Mouse (Mus musculus): ENCODE measurements around the gene Scd1. TPM values are rescaled to one million over a fixed set of nuclear protein-coding genes. Genes with fewer than 3 reads are reported as not detected.
A peak's percentile ranks its signal among the peaks of the same experiment; 100 is the strongest.

Gene Scd1
- total RNA-seq, 2 experiments from 2014 or later: 139 TPM

DNA sequence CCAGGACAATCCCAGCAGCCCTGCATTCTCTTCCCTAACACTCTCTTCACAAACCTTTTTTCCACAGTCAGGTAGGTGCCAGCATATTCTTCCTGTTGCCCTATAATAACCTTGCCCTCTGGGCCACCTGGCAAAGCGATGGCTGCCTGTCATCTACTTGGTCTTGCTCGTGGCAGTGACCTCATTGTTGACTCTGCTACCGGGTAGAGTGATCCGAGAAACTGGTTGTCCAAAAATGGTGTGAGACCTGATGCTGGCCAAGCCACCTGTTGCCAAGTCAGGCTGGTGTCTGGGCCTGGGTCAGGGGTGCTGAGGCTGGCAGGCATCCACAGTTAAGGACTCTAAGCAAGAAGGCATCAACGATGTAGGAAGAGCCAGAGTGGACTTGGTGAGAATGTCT, 10.4 kb upstream of the Scd1 start:
- TF ChIP-seq CTCF (conservative IDR thresholded peaks at IDR 0.05): no peak
- H3K4me3 ChIP-seq: no peak overlapping the region
- no peak overlapping the region for H3K27ac ChIP-seq
- DNase-seq (ENCODE audit: low spot score in 2 of 2): no peak

GRCm38 (mm10) chr19:44417448-44417847, 9.8 kb upstream of the Scd1 start:
- no peak for DNase-seq (ENCODE audit: low spot score in 2 of 2)
- TF ChIP-seq CTCF (conservative IDR thresholded peaks at IDR 0.05): no peak
- Histone ChIP-seq H3K4me3 (no peak overlapping the region), H3K27ac (no peak overlapping the region)

DNA sequence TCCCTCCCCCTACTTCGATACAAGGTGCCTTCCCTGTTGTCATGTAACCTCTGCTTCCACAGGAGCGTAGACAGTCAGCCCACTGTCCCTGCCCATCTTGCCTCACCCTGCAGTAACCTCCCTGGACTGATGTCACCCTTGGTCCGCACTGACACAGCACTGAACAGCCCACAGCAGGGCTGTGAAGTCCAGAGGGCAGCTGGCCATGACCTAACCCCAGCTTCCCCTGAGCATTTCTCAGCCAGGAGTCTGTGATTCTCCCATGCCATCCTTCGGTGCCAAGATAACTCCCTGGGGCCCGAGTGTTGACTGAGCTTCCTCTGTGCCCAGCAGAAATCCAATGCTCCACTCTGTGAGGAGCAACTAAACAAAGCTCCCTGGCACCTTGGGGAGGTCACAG, 8.6 kb upstream of the Scd1 start:
- no peak overlapping the region for H3K4me3 ChIP-seq
- no peak for TF ChIP-seq CTCF (conservative IDR thresholded peaks at IDR 0.05)
- no peak for DNase-seq (ENCODE audit: low spot score in 2 of 2)
- no peak overlapping the region for H3K27ac ChIP-seq

DNA sequence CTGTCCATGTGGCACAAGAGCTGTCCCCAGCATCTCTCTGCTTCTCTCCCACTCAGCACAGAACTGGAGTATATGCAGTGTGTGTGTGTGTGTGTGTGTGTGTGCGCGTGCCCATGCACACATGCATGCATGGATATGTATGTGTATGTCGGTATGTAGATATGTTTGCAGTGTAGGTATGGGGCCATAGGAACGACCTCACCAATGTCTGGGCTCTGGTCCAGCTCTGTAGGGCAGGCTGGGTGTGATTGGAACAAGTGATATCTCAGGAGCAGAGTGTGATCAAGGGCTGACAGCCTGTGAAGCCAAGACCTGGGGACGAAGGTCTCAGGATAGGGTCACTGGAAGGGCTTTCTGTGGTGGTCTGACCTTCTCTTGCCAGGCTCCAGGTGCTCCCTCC, 7.8 kb upstream of the Scd1 start:
- no peak for TF ChIP-seq CTCF (conservative IDR thresholded peaks at IDR 0.05)

DNA sequence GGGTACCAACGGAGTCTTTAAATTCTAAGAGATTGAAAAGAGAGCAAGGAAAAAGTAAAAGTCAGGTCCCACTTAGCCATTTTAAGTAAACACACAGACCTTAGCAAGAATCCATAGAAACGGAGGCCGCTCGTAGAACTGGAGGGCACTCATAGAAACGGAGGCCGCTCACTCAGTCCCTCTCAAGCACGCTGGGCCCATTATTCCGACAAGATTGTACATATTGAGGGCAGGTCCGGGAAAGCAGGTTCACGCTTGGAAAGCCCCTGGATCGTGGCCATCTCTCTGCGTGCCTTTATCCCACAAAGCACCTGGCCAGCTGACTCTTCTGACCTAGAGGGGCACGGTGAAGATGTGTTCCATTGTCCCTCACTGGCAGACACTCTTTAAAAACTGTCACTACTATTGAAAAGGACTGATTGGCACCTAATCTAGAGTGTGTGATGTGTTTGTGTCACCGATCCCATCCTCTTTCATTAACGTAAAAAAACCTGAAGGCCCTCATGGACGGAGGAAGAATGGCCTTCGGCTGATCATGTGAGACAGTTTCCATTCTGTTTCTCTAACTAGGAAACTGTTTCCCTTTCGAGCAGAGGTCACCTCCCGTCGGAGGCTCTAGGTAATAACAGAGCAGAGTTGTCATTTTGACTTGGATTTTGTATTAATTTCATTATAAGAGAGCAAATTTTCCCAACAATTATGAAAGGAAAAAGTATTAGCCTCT, 2.8 kb upstream of the Scd1 start:
- H3K4me3 ChIP-seq: no peak overlapping the region

More for the DNA sequence above, 7.8 kb upstream of the Scd1 start:
- no peak for DNase-seq (ENCODE audit: low spot score in 2 of 2)
- H3K27ac ChIP-seq: no peak overlapping the region
- H3K4me3 ChIP-seq: no peak overlapping the region

GRCm38 (mm10) chr19:44408595-44408994, 916 bp upstream of the Scd1 start:
- DNase-seq (ENCODE audit: low spot score in 2 of 2): no peak
- peak overlapping the region; percentile 87; the same call in 1 of the 2 replicates for H3K27ac ChIP-seq
- TF ChIP-seq CTCF (conservative IDR thresholded peaks at IDR 0.05): no peak
- peak overlapping the region; percentile 62 for H3K4me3 ChIP-seq

More for the DNA sequence above, 2.8 kb upstream of the Scd1 start:
- H3K27ac ChIP-seq: no peak overlapping the region
- TF ChIP-seq CTCF (conservative IDR thresholded peaks at IDR 0.05): no peak
- no peak for DNase-seq (ENCODE audit: low spot score in 2 of 2)

DNA sequence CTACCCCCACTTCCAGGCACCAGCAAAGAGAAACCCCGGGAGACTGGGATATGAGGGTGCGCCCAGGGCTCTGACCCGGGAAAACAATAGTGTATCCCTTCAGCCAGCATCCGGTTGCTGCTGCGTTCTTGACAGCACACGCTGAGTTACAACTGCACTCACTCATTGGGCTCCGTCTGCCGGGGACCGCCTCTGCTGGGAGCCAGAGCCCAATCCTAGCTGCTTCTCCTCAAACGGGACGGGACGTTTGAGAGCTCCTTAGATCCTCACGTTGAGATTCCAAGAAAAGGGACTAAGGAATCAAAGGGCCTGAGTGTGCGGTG, 505 bp upstream of the Scd1 start:
- peak; percentile 34 to 46 for DNase-seq (ENCODE audit: low spot score in 2 of 2)
- Histone ChIP-seq H3K27ac (peak overlapping the region; percentile 87), H3K4me3 (peak overlapping the region; percentile 62)
- no peak for TF ChIP-seq CTCF (conservative IDR thresholded peaks at IDR 0.05)

DNA sequence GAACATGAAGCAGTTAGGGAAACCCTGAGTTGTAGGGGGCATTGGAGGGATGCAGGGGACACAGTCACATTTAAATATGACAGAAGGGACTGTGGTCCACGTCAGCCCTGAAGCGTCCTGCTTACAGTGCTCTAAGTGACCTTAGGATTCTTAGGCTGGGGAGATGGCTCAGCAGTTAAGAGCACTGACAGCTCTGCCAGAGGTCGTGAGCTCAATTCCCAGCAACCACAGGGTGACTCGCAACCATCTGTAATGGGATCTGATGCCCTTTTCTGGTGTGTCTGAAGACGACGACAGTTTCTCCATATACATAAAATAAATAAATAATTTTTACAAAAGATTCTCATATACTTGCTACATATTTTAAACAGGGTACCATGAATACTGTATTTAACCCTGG, 4.1 kb downstream of the Scd1 start:
- no peak for TF ChIP-seq CTCF (conservative IDR thresholded peaks at IDR 0.05)
- H3K4me3 ChIP-seq: no peak overlapping the region
- no peak overlapping the region for H3K27ac ChIP-seq
- no peak for DNase-seq (ENCODE audit: low spot score in 2 of 2)

GRCm38 (mm10) chr19:44400484-44401197, 7.0 kb downstream of the Scd1 start:
- DNase-seq (ENCODE audit: low spot score in 2 of 2): no peak
- no peak overlapping the region for H3K4me3 ChIP-seq
- no peak overlapping the region for H3K27ac ChIP-seq
- TF ChIP-seq CTCF (conservative IDR thresholded peaks at IDR 0.05): no peak

GRCm38 (mm10) chr19:44400076-44400475, 7.6 kb downstream of the Scd1 start:
- DNase-seq (ENCODE audit: low spot score in 2 of 2): no peak
- no peak overlapping the region for H3K4me3 ChIP-seq
- no peak overlapping the region for H3K27ac ChIP-seq
- TF ChIP-seq CTCF (conservative IDR thresholded peaks at IDR 0.05): no peak

- no peak for DNase-seq (ENCODE audit: low spot score in 2 of 2)
- TF ChIP-seq CTCF (conservative IDR thresholded peaks at IDR 0.05): no peak
- H3K27ac ChIP-seq: no peak overlapping the region
- H3K4me3 ChIP-seq: no peak overlapping the region
These were observed 10.9 kb downstream of the Scd1 start for GRCm38 (mm10) chr19:44396742-44397141.

DNA sequence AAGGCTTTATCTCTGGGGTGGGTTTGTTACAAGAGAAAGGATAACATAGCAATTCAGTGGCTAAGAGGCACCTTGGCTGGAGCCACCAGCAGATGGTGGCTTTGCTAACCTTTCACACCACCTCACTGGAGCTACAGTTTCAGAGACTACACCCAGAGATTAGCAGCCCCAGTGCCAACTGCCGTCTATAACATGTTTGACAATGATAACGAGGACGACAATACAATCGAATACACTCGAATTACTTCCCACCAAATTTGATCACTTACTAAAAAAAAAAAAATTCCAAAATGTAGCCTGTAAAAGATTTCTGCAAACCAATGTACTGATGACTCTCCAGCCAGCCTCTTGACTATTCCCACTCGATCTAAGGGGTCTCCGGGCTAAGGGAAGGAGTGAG, 12.7 kb downstream of the Scd1 start:
- DNase-seq (ENCODE audit: low spot score in 2 of 2): no peak
- no peak overlapping the region for H3K27ac ChIP-seq
- H3K4me3 ChIP-seq: no peak overlapping the region
- TF ChIP-seq CTCF (conservative IDR thresholded peaks at IDR 0.05): no peak

DNA sequence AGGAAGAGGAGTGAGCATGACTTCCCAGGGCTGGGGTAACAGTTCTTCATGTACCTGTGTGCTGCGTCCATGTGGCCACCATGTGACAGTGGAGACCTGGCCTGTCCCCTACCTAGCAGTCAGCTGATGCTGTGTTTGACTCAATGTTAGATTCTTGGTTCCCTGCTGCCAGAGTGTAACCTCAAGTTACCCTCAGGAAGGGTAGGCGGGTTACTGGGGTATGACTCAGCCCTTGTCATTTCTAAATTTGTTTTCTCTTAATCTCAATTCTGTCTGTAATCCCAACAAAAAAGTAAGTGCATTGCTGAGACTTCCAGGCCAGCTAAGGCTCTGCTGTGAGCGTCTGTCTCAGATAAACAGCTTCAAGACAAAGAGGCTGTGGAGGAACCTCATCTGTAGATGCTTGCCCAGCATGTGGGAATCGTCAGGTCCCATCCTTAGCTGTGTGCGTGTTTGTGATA, 13.7 kb downstream of the Scd1 start:
- no peak for TF ChIP-seq CTCF (conservative IDR thresholded peaks at IDR 0.05)
- Histone ChIP-seq H3K4me3 (no peak overlapping the region), H3K27ac (no peak overlapping the region)
- no peak for DNase-seq (ENCODE audit: low spot score in 2 of 2)

Data from layer of hippocampus, adult 2 months (tissue).